Mouse (Mus musculus): ENCODE measurements at regions not wholly inside any gene's neighbourhood (a gene's known extent, or its start where the extent isn't known, plus 50 kb on each side); places are given as distances from the start of the nearest gene placed in this dataset.
"Not testable (repeated sequence)": the region's sequence is repeated elsewhere in the genome, so short reads cannot be mapped to it uniquely, and the experiment has no call there.

DNA sequence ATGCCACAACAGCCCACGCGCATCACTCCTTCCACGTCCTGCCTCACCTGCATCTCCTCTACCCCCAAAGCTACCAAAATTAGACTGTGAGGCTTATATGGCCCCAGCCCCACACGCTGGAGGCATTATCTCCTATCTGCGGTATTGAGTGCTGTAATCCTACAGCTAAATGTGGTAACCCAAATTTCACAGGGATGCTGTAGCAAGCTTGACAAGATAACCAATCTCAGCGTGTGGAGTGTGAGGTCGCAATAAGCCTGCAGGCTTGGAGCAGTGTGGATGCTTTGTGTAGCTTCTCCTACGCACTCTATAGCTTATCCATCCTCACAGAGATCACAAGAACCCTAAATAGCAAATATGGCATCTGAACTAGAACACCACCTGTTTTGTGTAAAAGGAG lies 251.2 kb upstream of the Kcnh8 start:
- H3K9me3 ChIP-seq = no peaks in the 10 kb centered on the region
- no peak for DNase-seq (ENCODE audit: low spot score)
- 90% methylated on average over 8 of the region's 8 CpGs for WGBS
- no peak overlapping the region for H3K4me3 ChIP-seq
- no peaks in the 10 kb centered on the region for H3K36me3 ChIP-seq (replicated peaks)
- H3K4me1 ChIP-seq = no peaks in the 10 kb centered on the region
- no peaks in the 10 kb centered on the region for H3K27me3 ChIP-seq (replicated peaks; ENCODE audit: low read depth, poor library complexity, severe bottlenecking)
- H3K27ac ChIP-seq (replicated peaks) = no peak overlapping the region

DNA sequence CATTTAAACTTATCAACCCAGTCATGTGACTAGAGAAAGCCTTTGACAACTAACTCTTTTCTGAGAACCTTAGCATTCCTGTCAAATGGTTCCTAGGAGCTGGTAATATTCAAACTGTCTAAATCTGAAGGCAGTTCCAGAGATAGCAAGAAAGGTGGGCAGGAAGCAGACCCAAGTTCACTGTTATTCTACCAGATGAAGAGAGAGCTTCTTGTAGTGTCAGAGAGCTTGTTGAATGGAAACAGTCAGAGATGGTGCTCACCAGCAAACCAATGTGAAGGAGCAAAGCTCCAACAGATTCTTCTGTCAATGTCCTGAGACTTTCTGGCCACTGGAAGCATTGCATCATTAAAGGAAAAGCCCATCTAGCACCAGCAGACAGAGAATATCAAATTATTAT lies 251.8 kb upstream of the Kcnh8 start:
- Histone ChIP-seq H3K27me3 (replicated peaks; ENCODE audit: low read depth, poor library complexity, severe bottlenecking) (no peaks in the 10 kb centered on the region), H3K4me3 (no peak overlapping the region), H3K4me1 (no peaks in the 10 kb centered on the region), H3K27ac (replicated peaks) (no peak overlapping the region), H3K9me3 (no peaks in the 10 kb centered on the region), H3K36me3 (replicated peaks) (no peaks in the 10 kb centered on the region)
- DNase-seq (ENCODE audit: low spot score) = no peak

DNA sequence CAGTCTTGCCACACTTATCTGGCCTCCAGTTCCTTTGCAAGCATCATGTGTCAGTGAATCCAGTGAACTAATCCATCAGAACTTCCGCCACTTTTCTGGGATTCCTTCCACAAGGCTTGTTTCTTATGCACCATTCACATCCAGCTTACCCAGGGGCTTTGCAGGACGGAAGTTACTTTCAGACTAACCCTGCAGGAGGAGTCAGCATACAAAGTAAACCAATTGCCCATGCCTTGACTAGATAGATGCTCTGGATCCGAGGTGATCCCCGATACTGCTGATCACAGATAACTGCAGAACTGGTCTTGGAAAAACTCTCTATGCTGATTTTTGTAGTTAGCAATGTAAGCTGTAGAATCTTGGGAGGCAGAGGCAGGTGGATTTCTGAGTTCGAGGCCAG lies 252.6 kb upstream of the Kcnh8 start:
- 80% methylated on average over 5 of the region's 5 CpGs for WGBS
- H3K27ac ChIP-seq (replicated peaks) = no peak overlapping the region
- DNase-seq (ENCODE audit: low spot score) = no peak
- no peak overlapping the region for H3K4me3 ChIP-seq
- H3K27me3 ChIP-seq (replicated peaks; ENCODE audit: low read depth, poor library complexity, severe bottlenecking) = no peaks in the 10 kb centered on the region
- no peaks in the 10 kb centered on the region for H3K9me3 ChIP-seq
- no peaks in the 10 kb centered on the region for H3K36me3 ChIP-seq (replicated peaks)
- no peaks in the 10 kb centered on the region for H3K4me1 ChIP-seq

DNA sequence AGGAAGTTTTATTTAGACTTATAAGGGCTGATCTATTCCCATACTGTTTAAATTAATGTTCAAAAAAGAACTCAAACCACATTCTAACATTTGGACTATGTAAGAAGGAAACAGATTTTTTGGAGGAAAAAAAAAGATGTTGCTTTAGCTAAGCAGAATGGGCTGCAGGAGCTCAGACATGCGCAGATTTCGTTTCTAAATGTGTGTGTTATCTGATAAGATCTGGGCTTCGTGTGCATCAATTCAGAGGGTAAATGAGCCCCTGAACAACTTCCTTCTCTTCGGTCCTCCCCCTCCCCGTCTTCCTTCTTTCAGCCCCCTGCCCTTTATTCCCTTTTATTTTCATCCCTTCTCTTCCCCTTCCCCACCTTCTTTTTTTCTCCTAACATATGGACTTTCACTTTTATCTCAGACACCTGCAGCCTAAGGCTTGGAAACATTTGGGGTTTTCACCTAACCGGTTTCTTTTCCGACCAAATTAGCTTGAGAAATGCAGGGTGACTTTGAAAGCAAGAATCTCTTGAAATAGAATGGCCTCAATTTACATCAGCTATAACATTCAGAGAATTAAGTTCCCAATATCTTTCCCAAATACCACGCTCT lies 253.9 kb upstream of the Kcnh8 start:
- no peak for DNase-seq (ENCODE audit: low spot score)
- 61% methylated on average over 8 of the region's 8 CpGs for WGBS
- H3K4me3 ChIP-seq = no peak overlapping the region
- no peaks in the 10 kb centered on the region for H3K27me3 ChIP-seq (replicated peaks; ENCODE audit: low read depth, poor library complexity, severe bottlenecking)
- no peaks in the 10 kb centered on the region for H3K36me3 ChIP-seq (replicated peaks)
- no peaks in the 10 kb centered on the region for H3K4me1 ChIP-seq
- no peak overlapping the region for H3K27ac ChIP-seq (replicated peaks)
- H3K9me3 ChIP-seq = no peaks in the 10 kb centered on the region

DNA sequence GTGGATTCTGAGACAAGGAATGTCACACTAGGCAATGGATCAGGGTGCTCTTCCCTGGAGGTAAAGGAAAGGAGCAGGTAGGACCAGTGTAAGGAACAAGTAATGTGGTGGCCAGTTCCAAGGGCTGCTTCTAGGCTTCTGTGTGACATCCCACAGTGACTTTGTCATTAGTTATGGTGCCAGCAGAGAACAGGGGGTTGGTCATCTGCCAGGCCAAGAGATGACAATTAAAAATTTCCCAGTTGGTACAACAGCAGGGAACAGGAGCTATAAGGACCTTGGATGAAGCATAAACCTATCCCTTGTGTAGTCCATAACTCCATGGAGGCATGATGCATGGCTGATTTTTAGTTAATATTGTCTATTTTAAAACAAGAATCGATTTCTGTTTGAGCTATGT lies 281.9 kb upstream of the Kcnh8 start:
- Histone ChIP-seq H3K27ac (replicated peaks) (no peak overlapping the region), H3K36me3 (replicated peaks) (no peaks in the 10 kb centered on the region), H3K27me3 (replicated peaks; ENCODE audit: low read depth, poor library complexity, severe bottlenecking) (no peaks in the 10 kb centered on the region), H3K4me3 (no peak overlapping the region), H3K9me3 (no peaks in the 10 kb centered on the region), H3K4me1 (no peaks in the 10 kb centered on the region)
- no peak for DNase-seq (ENCODE audit: low spot score)
- 78% methylated on average over 1 of the region's 1 CpGs for WGBS

DNA sequence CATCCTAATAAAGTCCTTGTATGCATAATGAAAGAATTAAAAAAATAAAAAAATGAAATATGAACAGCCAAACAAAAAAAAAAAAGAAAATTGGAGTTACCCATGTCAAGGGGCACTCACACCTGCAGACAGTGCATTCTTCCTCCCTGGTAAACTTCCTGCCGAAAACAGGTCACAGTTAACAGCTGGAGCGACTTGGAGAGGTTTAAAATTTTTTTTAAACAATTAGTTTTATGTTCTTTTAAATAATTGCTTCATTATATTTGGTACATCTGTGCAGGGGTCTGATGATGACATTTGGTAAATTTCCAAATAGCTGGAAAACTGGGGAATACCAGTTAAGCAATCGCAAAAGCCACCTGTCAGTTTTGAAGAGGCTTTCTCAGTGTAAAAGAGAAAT lies 285.5 kb upstream of the Kcnh8 start:
- DNase-seq (ENCODE audit: low spot score) = no peak
- Histone ChIP-seq H3K4me1 (no peaks in the 10 kb centered on the region), H3K27me3 (replicated peaks; ENCODE audit: low read depth, poor library complexity, severe bottlenecking) (no peaks in the 10 kb centered on the region), H3K4me3 (no peak overlapping the region), H3K36me3 (replicated peaks) (no peaks in the 10 kb centered on the region), H3K27ac (replicated peaks) (no peak overlapping the region), H3K9me3 (no peaks in the 10 kb centered on the region)
- 88% methylated on average over 3 of the region's 3 CpGs for WGBS

DNA sequence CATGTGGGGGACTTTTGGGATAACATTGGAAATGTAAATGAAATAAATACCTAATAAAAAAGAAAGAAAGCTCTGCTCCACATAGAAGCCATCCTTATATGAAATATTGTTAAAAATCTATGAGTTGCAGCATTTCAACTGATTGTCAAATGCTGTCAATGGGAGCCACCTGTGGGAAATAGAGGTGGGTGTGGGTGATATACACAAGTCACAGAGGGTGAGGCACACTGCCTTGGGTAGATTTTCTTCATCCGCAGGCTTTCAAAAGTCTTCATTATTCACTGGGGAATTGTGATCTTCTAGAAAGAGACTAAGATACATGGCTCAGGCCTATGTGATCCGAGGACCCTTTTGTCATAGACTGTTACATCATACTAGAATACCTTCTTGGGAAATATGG lies 286.6 kb upstream of the Kcnh8 start:
- Histone ChIP-seq H3K9me3 (no peaks in the 10 kb centered on the region), H3K4me1 (no peaks in the 10 kb centered on the region), H3K36me3 (replicated peaks) (no peaks in the 10 kb centered on the region), H3K4me3 (no peak overlapping the region), H3K27me3 (replicated peaks; ENCODE audit: low read depth, poor library complexity, severe bottlenecking) (no peaks in the 10 kb centered on the region), H3K27ac (replicated peaks) (no peak overlapping the region)
- DNase-seq (ENCODE audit: low spot score) = no peak
- WGBS = 95% methylated on average over 2 of the region's 2 CpGs

DNA sequence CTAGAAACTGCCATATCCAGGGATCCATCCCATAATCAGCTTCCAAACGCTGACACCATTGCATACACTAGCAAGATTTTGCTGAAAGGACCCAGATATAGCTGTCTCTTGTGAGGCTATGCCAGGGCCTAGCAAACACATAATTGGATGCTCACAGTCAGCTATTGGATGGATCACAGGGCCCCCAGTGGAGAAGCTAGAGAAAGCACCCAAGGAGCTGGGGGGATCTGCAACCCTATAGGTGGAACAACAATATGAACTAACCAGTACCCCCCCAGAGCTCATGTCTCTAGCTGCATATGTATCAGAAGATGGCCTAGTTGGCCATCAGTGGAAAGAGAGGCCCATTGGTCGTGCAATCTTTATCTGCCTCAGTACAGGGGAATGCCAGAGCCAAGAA lies 287.1 kb upstream of the Kcnh8 start:
- 73% methylated on average over 2 of the region's 2 CpGs for WGBS
- not testable (repeated sequence) for DNase-seq (ENCODE audit: low spot score); H3K4me1 ChIP-seq; H3K4me3 ChIP-seq; H3K36me3 ChIP-seq (replicated peaks); H3K27ac ChIP-seq (replicated peaks); H3K27me3 ChIP-seq (replicated peaks; ENCODE audit: low read depth, poor library complexity, severe bottlenecking); H3K9me3 ChIP-seq

DNA sequence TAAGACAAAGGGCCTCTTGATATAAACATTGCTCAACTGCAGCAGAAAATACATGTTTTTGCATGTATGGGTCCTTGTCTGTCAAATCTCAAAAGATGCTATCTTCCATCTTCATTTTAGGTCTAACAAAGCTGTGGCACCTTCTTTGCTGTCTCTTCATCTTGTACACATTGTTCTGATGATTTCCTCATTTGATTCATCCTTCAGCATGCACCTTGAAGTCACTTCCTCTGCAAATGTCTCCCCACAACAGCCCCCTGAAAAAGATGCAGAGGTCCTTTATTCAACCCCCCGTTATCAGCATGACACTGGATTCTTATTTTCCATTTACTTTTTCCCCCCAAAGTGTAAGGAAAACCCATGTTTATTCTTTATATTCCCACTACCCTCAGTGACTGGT lies 290.5 kb upstream of the Kcnh8 start:
- Histone ChIP-seq H3K27me3 (replicated peaks; ENCODE audit: low read depth, poor library complexity, severe bottlenecking) (no peaks in the 10 kb centered on the region), H3K4me1 (no peaks in the 10 kb centered on the region), H3K36me3 (replicated peaks) (no peaks in the 10 kb centered on the region), H3K9me3 (no peaks in the 10 kb centered on the region), H3K27ac (replicated peaks) (no peak overlapping the region), H3K4me3 (no peak overlapping the region)
- 87% methylated on average over 1 of the region's 1 CpGs for WGBS
- no peak for DNase-seq (ENCODE audit: low spot score)

DNA sequence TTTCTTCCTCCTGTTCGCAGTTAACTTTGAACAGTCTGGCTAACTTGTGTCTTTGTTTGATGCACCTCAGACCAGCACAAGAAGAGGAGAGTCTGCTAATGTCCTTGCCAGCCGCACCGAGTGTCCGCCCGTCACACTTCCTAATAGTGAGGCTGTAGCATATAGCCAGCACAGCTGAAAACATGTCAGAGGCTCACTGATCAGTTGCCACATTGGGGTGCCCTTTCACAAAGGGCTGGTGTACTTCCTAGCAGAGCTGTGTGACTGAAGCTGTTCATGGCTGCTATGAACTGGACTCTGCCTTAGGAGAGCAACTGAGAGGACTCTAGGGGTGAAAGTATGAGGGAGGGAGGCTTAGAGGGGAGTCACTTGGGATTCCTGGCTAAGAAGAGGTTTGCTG lies 293.7 kb upstream of the Kcnh8 start:
- no peak for DNase-seq (ENCODE audit: low spot score)
- Histone ChIP-seq H3K4me1 (no peaks in the 10 kb centered on the region), H3K9me3 (no peaks in the 10 kb centered on the region), H3K36me3 (replicated peaks) (no peaks in the 10 kb centered on the region), H3K27ac (replicated peaks) (no peak overlapping the region), H3K4me3 (no peak overlapping the region), H3K27me3 (replicated peaks; ENCODE audit: low read depth, poor library complexity, severe bottlenecking) (no peaks in the 10 kb centered on the region)
- WGBS = 91% methylated on average over 5 of the region's 5 CpGs

DNA sequence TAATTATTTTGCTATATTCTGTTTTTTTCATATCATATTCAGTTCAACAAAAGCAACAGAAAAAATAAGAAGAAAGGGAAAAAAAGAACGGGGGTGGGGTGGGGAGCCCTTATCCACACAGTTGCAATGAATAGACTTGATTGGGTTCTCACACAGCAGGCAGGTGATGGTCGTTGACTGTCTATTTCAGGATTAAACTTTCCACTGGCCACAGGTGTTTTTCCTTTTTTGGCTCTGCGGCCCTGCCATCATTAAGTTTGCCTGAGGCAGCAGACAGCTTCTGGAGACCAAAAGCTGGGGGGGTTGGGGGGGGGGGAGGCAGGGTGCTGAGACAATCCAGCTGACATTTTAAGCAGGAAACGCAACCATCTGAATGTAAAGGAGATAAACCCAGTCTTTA lies 298.4 kb upstream of the Kcnh8 start:
- Histone ChIP-seq H3K9me3 (no peaks in the 10 kb centered on the region), H3K27me3 (replicated peaks; ENCODE audit: low read depth, poor library complexity, severe bottlenecking) (no peaks in the 10 kb centered on the region), H3K4me3 (no peak overlapping the region), H3K36me3 (replicated peaks) (no peaks in the 10 kb centered on the region), H3K27ac (replicated peaks) (no peak overlapping the region), H3K4me1 (no peaks in the 10 kb centered on the region)
- DNase-seq (ENCODE audit: low spot score) = no peak
- WGBS = 66% methylated on average over 4 of the region's 4 CpGs

DNA sequence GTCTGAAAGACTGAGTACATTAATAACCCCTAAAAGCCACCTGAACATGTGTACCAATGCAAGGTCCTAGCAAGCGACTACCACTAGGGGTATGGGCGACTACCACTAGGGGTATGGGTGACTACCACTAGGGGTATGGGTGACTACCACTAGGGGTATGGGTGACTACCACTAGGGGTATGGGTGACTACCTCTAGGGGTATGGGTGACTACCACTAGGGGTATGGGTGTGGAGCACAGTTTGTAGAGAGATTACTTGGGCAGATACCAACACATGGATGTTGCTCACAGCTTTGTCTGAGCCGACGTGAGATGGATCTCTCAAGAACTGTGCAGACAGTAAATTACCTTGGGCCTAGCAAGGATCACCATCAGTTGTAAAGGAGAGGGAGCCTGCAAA lies 299.2 kb upstream of the Kcnh8 start:
- DNase-seq (ENCODE audit: low spot score) = no peak
- Histone ChIP-seq H3K9me3 (no peaks in the 10 kb centered on the region), H3K27ac (replicated peaks) (no peak overlapping the region), H3K4me3 (no peak overlapping the region), H3K36me3 (replicated peaks) (no peaks in the 10 kb centered on the region), H3K4me1 (no peaks in the 10 kb centered on the region), H3K27me3 (replicated peaks; ENCODE audit: low read depth, poor library complexity, severe bottlenecking) (no peaks in the 10 kb centered on the region)
- 92% methylated on average over 4 of the region's 4 CpGs for WGBS

DNA sequence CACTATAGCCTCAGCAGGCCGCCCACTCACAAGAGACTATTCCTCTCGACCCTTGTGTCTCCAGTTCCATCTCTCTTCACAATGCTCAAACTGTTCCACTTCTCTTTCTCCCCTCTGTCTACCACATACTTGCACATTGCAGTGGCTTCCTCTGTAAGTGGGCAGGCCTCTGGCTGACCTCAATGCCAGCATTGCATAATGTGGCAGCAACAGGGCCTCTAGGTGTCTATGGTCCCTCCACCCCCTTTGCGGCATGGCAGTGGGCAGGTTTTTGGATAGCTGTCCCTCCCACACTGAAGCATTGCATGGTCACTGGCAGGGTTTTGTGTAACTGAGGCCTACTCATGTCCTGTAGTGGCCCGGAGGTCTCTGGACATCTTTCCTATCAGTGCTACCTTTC lies 302.7 kb upstream of the Kcnh8 start:
- Histone ChIP-seq H3K36me3 (replicated peaks) (no peaks in the 10 kb centered on the region), H3K9me3 (no peaks in the 10 kb centered on the region), H3K4me3 (no peak overlapping the region), H3K27me3 (replicated peaks; ENCODE audit: low read depth, poor library complexity, severe bottlenecking) (no peaks in the 10 kb centered on the region), H3K4me1 (no peaks in the 10 kb centered on the region), H3K27ac (replicated peaks) (no peak overlapping the region)
- 93% methylated on average over 4 of the region's 4 CpGs for WGBS
- DNase-seq (ENCODE audit: low spot score) = no peak

DNA sequence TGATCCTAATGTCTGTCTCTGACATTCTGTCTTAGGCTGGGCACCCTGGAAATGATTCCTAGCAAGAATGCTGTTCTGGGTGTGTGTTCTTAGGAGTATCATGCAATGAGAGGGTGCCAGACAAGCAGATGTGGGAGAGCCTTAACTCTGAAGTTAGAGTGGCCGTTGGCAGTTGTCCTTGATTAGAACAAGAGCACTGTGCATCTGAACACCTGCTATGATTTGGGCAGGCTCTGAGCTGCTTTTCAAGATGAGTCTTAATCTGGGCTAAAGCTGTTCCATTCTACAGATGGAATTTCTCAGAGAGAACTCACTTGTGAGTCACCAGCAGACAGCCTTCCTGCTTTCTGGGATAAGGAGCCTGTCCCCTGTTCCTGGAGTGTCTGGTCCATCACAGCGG lies 317.1 kb upstream of the Kcnh8 start:
- Histone ChIP-seq H3K9me3 (no peaks in the 10 kb centered on the region), H3K4me1 (no peaks in the 10 kb centered on the region), H3K27me3 (replicated peaks; ENCODE audit: low read depth, poor library complexity, severe bottlenecking) (no peaks in the 10 kb centered on the region), H3K36me3 (replicated peaks) (no peaks in the 10 kb centered on the region), H3K4me3 (no peak overlapping the region), H3K27ac (replicated peaks) (no peak overlapping the region)
- no peak for DNase-seq (ENCODE audit: low spot score)
- WGBS = 87% methylated on average over 2 of the region's 2 CpGs

Data from embryonic facial prominence, embryonic 10.5 days (tissue).